Mouse (Mus musculus) neural tube, embryonic 11.5 days (tissue): ENCODE results near the gene Saal1. TPM values are rescaled to one million over a fixed set of nuclear protein-coding genes. Genes with fewer than 3 reads are reported as not detected.
"Not testable (repeated sequence)": the region's sequence is repeated elsewhere in the genome, so short reads cannot be mapped to it uniquely, and the experiment has no call there.

Experiments used
- ATAC-seq: fragments of 200-750 bp; cut with Nextera tagmentation; 2 replicates; pipeline ENCODE4 v1.8.0; 2017; ENCODE audit warnings: moderate number of reproducible peaks, mild to moderate bottlenecking, moderate TSS enrichment, moderate library complexity; ENCODE audit not compliant: insufficient read depth, low FRiP score, low TSS enrichment
- DNase-seq: peaks from one replicate; pipeline ENCODE4 v3.0.0-alpha.2; 2015; ENCODE audit warnings: low spot score
- H3K27ac ChIP-seq: fragments of 300-500 bp; sonication (generic); 2 replicates; pipeline ENCODE4 v1.5.1; 2014; ENCODE audit warnings: low read depth, mild to moderate bottlenecking, low read length
- H3K27me3 ChIP-seq: fragments of 300-500 bp; sonication (generic); 2 replicates; pipeline ENCODE4 v1.6.1; 2014; ENCODE audit warnings: mild to moderate bottlenecking, low read length, mixed read lengths; ENCODE audit not compliant: control insufficient read depth, insufficient read depth
- H3K36me3 ChIP-seq: fragments of 300-500 bp; sonication (generic); 2 replicates; pipeline ENCODE4 v1.6.1; 2014; ENCODE audit warnings: mild to moderate bottlenecking, low read length, moderate library complexity, mixed read lengths; ENCODE audit not compliant: control insufficient read depth, insufficient read depth
- H3K4me1 ChIP-seq: fragments of 300-500 bp; sonication (generic); 2 replicates; pipeline ENCODE4 v1.6.1; 2014; ENCODE audit warnings: low read length, mixed read lengths; ENCODE audit not compliant: control insufficient read depth, insufficient read depth
- H3K4me2 ChIP-seq: fragments of 300-500 bp; sonication (generic); 2 replicates; pipeline ENCODE4 v1.6.1; 2014; ENCODE audit warnings: low read depth, mild to moderate bottlenecking, moderate library complexity
- H3K4me3 ChIP-seq: fragments of 300-500 bp; sonication (generic); 2 replicates; pipeline ENCODE4 v1.5.1; 2014; ENCODE audit warnings: low read depth, low read length
- H3K9ac ChIP-seq: fragments of 300-500 bp; sonication (generic); 2 replicates; pipeline ENCODE4 v1.6.1; 2014; ENCODE audit warnings: mild to moderate bottlenecking, low read length
- H3K9me3 ChIP-seq: fragments of 300-500 bp; sonication (generic); 2 replicates; pipeline ENCODE4 v1.6.1; 2016; ENCODE audit warnings: low read length; ENCODE audit not compliant: control insufficient read depth
- WGBS: fragments of 180-500 bp; shearing (Covaris S2); extraction: QIAGEN DNeasy Blood & Tissue Kit; methylation state at CpG from one replicate; pipeline ENCODE4 v1.1.7; 2014; 5-methylcytosine and 5-hydroxymethylcytosine counted together
- polyA plus RNA-seq: library from polyadenylated mRNA; unstranded; fragments of >200 nt; fragmentation: Nextera tagmentation; extraction: Ambion mirVana; gene quantifications from 2 replicates; pipeline ENCODE4 v1.2.1, GENCODE M21; 2014

Gene Saal1
- polyA plus RNA-seq, 1 experiment from 2014 or later: 39.1 TPM

- H3K27ac ChIP-seq, H3K4me1 ChIP-seq, H3K4me3 ChIP-seq, H3K27me3 ChIP-seq, DNase-seq, H3K36me3 ChIP-seq, ATAC-seq, H3K4me2 ChIP-seq, H3K9ac ChIP-seq, H3K9me3 ChIP-seq: not testable (repeated sequence)
- WGBS: 54% methylated on average over 5 of the region's 5 CpGs
These were observed 60.2 kb downstream of the Saal1 start for GRCm38 (mm10) chr7:46650231-46650630.

- Histone ChIP-seq H3K4me3 (no peak overlapping the region), H3K9me3 (no peaks in the 10 kb centered on the region), H3K27ac (no peak overlapping the region), H3K4me1 (no peaks in the 10 kb centered on the region), H3K36me3 (no peaks in the 10 kb centered on the region), H3K27me3 (no peaks in the 10 kb centered on the region), H3K9ac (no peak overlapping the region), H3K4me2 (no peak overlapping the region)
- ATAC-seq (no peak), DNase-seq (no peak)
- WGBS: 78% methylated on average over 4 of the region's 4 CpGs
These were observed 61.9 kb downstream of the Saal1 start for GRCm38 (mm10) chr7:46648431-46649140.

GRCm38 (mm10) chr7:46643172-46643571 lies 67.3 kb downstream of the Saal1 start:
- Histone ChIP-seq H3K36me3 (no peaks in the 10 kb centered on the region), H3K27me3 (0 out of 2 replicates have a peak, but pooled peaks cover 4% of the 10 kb centered on the region), H3K27ac (no peak overlapping the region), H3K4me3 (no peak overlapping the region), H3K9me3 (no peaks in the 10 kb centered on the region), H3K9ac (no peak overlapping the region), H3K4me1 (peaks cover 8% of the 10 kb centered on the region), H3K4me2 (no peak overlapping the region)
- 83% methylated on average over 1 of the region's 1 CpGs for WGBS
- ATAC-seq (no peak), DNase-seq (no peak)

- DNase-seq: no peak
- 19% methylated on average over 17 of the region's 17 CpGs for WGBS
- peaks cover 8% of the 10 kb centered on the region for H3K4me1 ChIP-seq
- H3K4me3 ChIP-seq: peak overlapping the region; percentile 64
- H3K27me3 ChIP-seq: 0 out of 2 replicates have a peak, but pooled peaks cover 4% of the 10 kb centered on the region
- H3K9me3 ChIP-seq: no peaks in the 10 kb centered on the region
- H3K36me3 ChIP-seq: no peaks in the 10 kb centered on the region
- H3K4me2 ChIP-seq: peak overlapping the region; percentile 88
- H3K9ac ChIP-seq: peak overlapping the region; percentile 76
- H3K27ac ChIP-seq: no peak overlapping the region
- ATAC-seq: no peak; the same call in 1 of the 2 replicates
These were observed 70.4 kb downstream of the Saal1 start for GRCm38 (mm10) chr7:46640062-46640461.

- WGBS: under 1% methylated on average over 30 of the region's 30 CpGs
- peak within 1 kb of the TSS; percentile 46; the same call in 1 of the 2 replicates for H3K27ac ChIP-seq
These were observed 70.8 kb downstream of the Saal1 start, which contains the start of gene Sergef for GRCm38 (mm10) chr7:46639692-46640031. Sergef (minus strand) TSS chr7:46639807.

GRCm38 (mm10) chr7:46638889-46639691 lies 71.4 kb downstream of the Saal1 start:
- ATAC-seq (peak; percentile 18; the same call in 1 of the 2 replicates), DNase-seq (no peak)
- Histone ChIP-seq H3K27ac (peak overlapping the region; percentile 46; the same call in 1 of the 2 replicates), H3K27me3 (0 out of 2 replicates have a peak, but pooled peaks cover 4% of the 10 kb centered on the region), H3K9ac (peak overlapping the region; percentile 76), H3K4me1 (peaks cover 8% of the 10 kb centered on the region), H3K4me2 (peak overlapping the region; percentile 88), H3K9me3 (no peaks in the 10 kb centered on the region), H3K36me3 (no peaks in the 10 kb centered on the region), H3K4me3 (peak overlapping the region; percentile 64)
- WGBS: 12% methylated on average over 32 of the region's 32 CpGs

More at GRCm38 (mm10) chr7:46639692-46640031, 70.8 kb downstream of the Saal1 start, which contains the start of gene Sergef:
- H3K4me2 ChIP-seq: peak within 1 kb of the TSS; percentile 88
- no peaks in the 10 kb centered on the region for H3K36me3 ChIP-seq
- peak within 1 kb of the TSS; percentile 64 for H3K4me3 ChIP-seq
- H3K27me3 ChIP-seq: 0 out of 2 replicates have a peak, but pooled peaks cover 4% of the 10 kb centered on the region
- DNase-seq (peak; percentile 94), ATAC-seq (peak; percentile 96)
- peaks cover 8% of the 10 kb centered on the region for H3K4me1 ChIP-seq
- H3K9me3 ChIP-seq: no peaks in the 10 kb centered on the region
- peak within 1 kb of the TSS; percentile 76 for H3K9ac ChIP-seq

Other genes with a start within 250 kb of the Saal1 start
- 13.5 and 16.8 TPM in 2 replicates for gene Sergef, start 70.9 kb downstream of the Saal1 start, polyA plus RNA-seq
- 0.76 and 1.0 TPM in 2 replicates for gene Tph1, start 38.1 kb downstream of the Saal1 start, polyA plus RNA-seq
- 0.41 TPM in 1 of 2 replicates, not detected in the other for gene Saa3, start 5.0 kb upstream of the Saal1 start, polyA plus RNA-seq
- not detected in 2 replicates for gene Saa4, start 21.9 kb upstream of the Saal1 start, polyA plus RNA-seq
- gene Saa1, start 32.3 kb upstream of the Saal1 start, polyA plus RNA-seq: 0.77 and 2.1 TPM in 2 replicates
- gene Saa2, start 41.1 kb upstream of the Saal1 start, polyA plus RNA-seq: 0.88 TPM in 1 of 2 replicates, not detected in the other
- 18.0 and 21.7 TPM in 2 replicates for gene Hps5, start 85.4 kb upstream of the Saal1 start, polyA plus RNA-seq
- gene Gtf2h1, start 85.4 kb upstream of the Saal1 start, polyA plus RNA-seq: 55.0 and 55.9 TPM in 2 replicates
- 1,604 and 1,620 TPM in 2 replicates for gene Ldha, start 130.8 kb upstream of the Saal1 start, polyA plus RNA-seq
- gene Ldhc, start 150.5 kb upstream of the Saal1 start, polyA plus RNA-seq: not detected in 2 replicates
- gene Tsg101, start 209.3 kb upstream of the Saal1 start, polyA plus RNA-seq: 338 and 352 TPM in 2 replicates
- 10.4 and 11.4 TPM in 2 replicates for gene Uevld, start 247.8 kb upstream of the Saal1 start, polyA plus RNA-seq